Mouse (Mus musculus): ENCODE results near the gene Lmcd1. TPM values are rescaled to one million over a fixed set of nuclear protein-coding genes. Genes with fewer than 3 reads are reported as not detected.

The Lmcd1 gene
- polyA plus RNA-seq, 1 experiment from 2014 or later, result 8.4 TPM

GRCm38 (mm10) chr6:112295269-112295668, 21.7 kb downstream of the Lmcd1 start:
- H3K4me1 ChIP-seq (replicated peaks; ENCODE audit: control insufficient read depth, insufficient read depth, low read length), result no peaks in the 10 kb centered on the region
- no peak overlapping the region for H3K4me2 ChIP-seq (replicated peaks; ENCODE audit: low read depth, low read length)
- H3K9ac ChIP-seq (ENCODE audit: low read depth, low read length), result no peak overlapping the region
- H3K9me3 ChIP-seq (ENCODE audit: control insufficient read depth, low read length), result no peaks in the 10 kb centered on the region
- DNase-seq (ENCODE audit: low spot score) (no peak), ATAC-seq (ENCODE audit: low FRiP score) (no peak)
- H3K27ac ChIP-seq (ENCODE audit: low read depth, low read length), result no peak overlapping the region
- no peak overlapping the region for H3K4me3 ChIP-seq (ENCODE audit: low read depth, low read length)
- no peaks in the 10 kb centered on the region for H3K36me3 ChIP-seq (ENCODE audit: control insufficient read depth, insufficient read depth, low read length)
- WGBS, result 75% methylated on average over 3 of the region's 3 CpGs
- H3K27me3 ChIP-seq (ENCODE audit: control insufficient read depth, insufficient read depth, low read length), result no peaks in the 10 kb centered on the region

- H3K27ac ChIP-seq (ENCODE audit: low read depth, low read length), result no peak overlapping the region
These were observed 26.6 kb downstream of the Lmcd1 start for GRCm38 (mm10) chr6:112300146-112300545.

DNA sequence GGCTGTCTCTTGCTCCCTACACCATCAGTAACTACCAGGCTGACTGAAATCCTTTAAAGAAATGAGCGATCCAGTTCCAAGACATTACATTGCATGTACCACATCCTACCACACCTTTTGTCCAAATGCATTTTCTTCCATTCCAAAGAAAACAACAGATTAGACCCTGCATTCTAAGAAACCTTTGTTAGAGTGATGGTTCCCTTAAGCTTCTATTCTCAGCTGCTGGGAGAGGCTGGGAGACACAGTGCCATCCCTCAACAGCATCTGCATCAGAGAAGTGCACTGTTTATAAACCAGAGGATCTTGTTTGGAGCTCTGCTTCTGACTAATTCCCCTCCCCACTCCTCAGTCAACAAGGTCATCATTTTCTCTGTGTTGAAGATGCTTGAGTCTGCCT, 27.1 kb downstream of the Lmcd1 start:
- no peak for ATAC-seq (ENCODE audit: low FRiP score)
- no peak overlapping the region for H3K9ac ChIP-seq (ENCODE audit: low read depth, low read length)
- 89% methylated on average over 1 of the region's 1 CpGs for WGBS

More at GRCm38 (mm10) chr6:112300146-112300545, 26.6 kb downstream of the Lmcd1 start:
- Histone ChIP-seq H3K4me1 (replicated peaks; ENCODE audit: control insufficient read depth, insufficient read depth, low read length) (no peaks in the 10 kb centered on the region), H3K4me2 (replicated peaks; ENCODE audit: low read depth, low read length) (no peak overlapping the region), H3K9ac (ENCODE audit: low read depth, low read length) (no peak overlapping the region), H3K27me3 (ENCODE audit: control insufficient read depth, insufficient read depth, low read length) (no peaks in the 10 kb centered on the region), H3K36me3 (ENCODE audit: control insufficient read depth, insufficient read depth, low read length) (no peaks in the 10 kb centered on the region), H3K4me3 (ENCODE audit: low read depth, low read length) (no peak overlapping the region), H3K9me3 (ENCODE audit: control insufficient read depth, low read length) (no peaks in the 10 kb centered on the region)
- ATAC-seq (ENCODE audit: low FRiP score) (no peak), DNase-seq (ENCODE audit: low spot score) (no peak)
- 87% methylated on average over 7 of the region's 7 CpGs for WGBS

DNA sequence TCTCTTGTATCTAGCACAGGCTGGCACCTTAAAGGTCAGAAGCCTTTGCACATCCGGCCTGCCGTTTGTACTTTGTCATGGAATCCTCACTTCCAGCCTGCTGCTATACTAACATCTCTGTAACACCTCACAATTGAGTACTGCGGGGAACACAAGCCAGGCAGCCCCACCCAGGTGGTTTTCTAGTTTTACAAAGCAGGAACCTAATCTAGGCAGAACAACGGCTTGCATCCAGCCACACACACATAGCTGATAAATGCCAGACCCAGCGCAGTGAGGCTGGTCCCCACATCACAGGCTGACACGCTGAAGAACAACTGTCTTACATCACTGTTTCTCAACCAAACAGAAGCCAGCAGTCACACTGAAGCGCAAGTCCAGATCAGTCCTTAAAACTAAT, 28.7 kb downstream of the Lmcd1 start:
- no peak for ATAC-seq (ENCODE audit: low FRiP score)
- Histone ChIP-seq H3K27ac (ENCODE audit: low read depth, low read length) (no peak overlapping the region), H3K9me3 (ENCODE audit: control insufficient read depth, low read length) (no peaks in the 10 kb centered on the region), H3K36me3 (ENCODE audit: control insufficient read depth, insufficient read depth, low read length) (no peaks in the 10 kb centered on the region), H3K9ac (ENCODE audit: low read depth, low read length) (no peak overlapping the region), H3K27me3 (ENCODE audit: control insufficient read depth, insufficient read depth, low read length) (no peaks in the 10 kb centered on the region), H3K4me1 (replicated peaks; ENCODE audit: control insufficient read depth, insufficient read depth, low read length) (no peaks in the 10 kb centered on the region), H3K4me3 (ENCODE audit: low read depth, low read length) (no peak overlapping the region), H3K4me2 (replicated peaks; ENCODE audit: low read depth, low read length) (no peak overlapping the region)
- DNase-seq (ENCODE audit: low spot score), result no peak
- 83% methylated on average over 7 of the region's 7 CpGs for WGBS

More for the DNA sequence above, 27.1 kb downstream of the Lmcd1 start:
- no peak overlapping the region for H3K4me3 ChIP-seq (ENCODE audit: low read depth, low read length)
- DNase-seq (ENCODE audit: low spot score), result no peak
- no peaks in the 10 kb centered on the region for H3K27me3 ChIP-seq (ENCODE audit: control insufficient read depth, insufficient read depth, low read length)
- H3K27ac ChIP-seq (ENCODE audit: low read depth, low read length), result no peak overlapping the region
- no peaks in the 10 kb centered on the region for H3K36me3 ChIP-seq (ENCODE audit: control insufficient read depth, insufficient read depth, low read length)
- H3K4me2 ChIP-seq (replicated peaks; ENCODE audit: low read depth, low read length), result no peak overlapping the region
- no peaks in the 10 kb centered on the region for H3K9me3 ChIP-seq (ENCODE audit: control insufficient read depth, low read length)
- no peaks in the 10 kb centered on the region for H3K4me1 ChIP-seq (replicated peaks; ENCODE audit: control insufficient read depth, insufficient read depth, low read length)

GRCm38 (mm10) chr6:112302814-112303383, 29.3 kb downstream of the Lmcd1 start:
- no peaks in the 10 kb centered on the region for H3K27me3 ChIP-seq (ENCODE audit: control insufficient read depth, insufficient read depth, low read length)
- H3K27ac ChIP-seq (ENCODE audit: low read depth, low read length), result no peak overlapping the region
- H3K4me1 ChIP-seq (replicated peaks; ENCODE audit: control insufficient read depth, insufficient read depth, low read length), result no peaks in the 10 kb centered on the region
- 82% methylated on average over 9 of the region's 9 CpGs for WGBS
- no peak overlapping the region for H3K4me3 ChIP-seq (ENCODE audit: low read depth, low read length)
- H3K9me3 ChIP-seq (ENCODE audit: control insufficient read depth, low read length), result no peaks in the 10 kb centered on the region
- no peak for ATAC-seq (ENCODE audit: low FRiP score)
- no peak overlapping the region for H3K4me2 ChIP-seq (replicated peaks; ENCODE audit: low read depth, low read length)
- no peak overlapping the region for H3K9ac ChIP-seq (ENCODE audit: low read depth, low read length)
- H3K36me3 ChIP-seq (ENCODE audit: control insufficient read depth, insufficient read depth, low read length), result no peaks in the 10 kb centered on the region
- DNase-seq (ENCODE audit: low spot score), result no peak

DNA sequence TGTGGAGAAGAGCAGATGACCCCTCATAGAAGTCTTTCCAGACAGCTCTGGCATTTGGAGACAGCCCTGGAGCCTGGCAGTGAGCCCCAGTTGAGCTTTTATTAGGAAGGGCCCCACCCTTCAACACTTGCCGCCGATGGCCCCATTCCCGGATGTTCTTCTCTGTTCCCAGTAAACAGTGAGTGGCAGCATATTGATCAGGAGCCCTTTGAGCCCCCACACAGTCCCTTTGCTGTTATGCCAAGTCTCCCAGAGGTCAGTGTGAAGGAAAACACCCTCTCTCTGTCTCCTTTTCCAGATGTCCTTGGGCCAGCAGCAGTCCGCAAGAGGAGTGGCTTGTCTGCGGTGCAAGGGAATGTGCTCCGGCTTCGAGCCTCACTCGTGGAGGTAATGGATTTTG, 31.2 kb downstream of the Lmcd1 start:
- H3K36me3 ChIP-seq (ENCODE audit: control insufficient read depth, insufficient read depth, low read length), result no peaks in the 10 kb centered on the region
- 76% methylated on average over 8 of the region's 8 CpGs for WGBS

GRCm38 (mm10) chr6:112309330-112309938, 35.9 kb downstream of the Lmcd1 start:
- Histone ChIP-seq H3K27ac (ENCODE audit: low read depth, low read length) (no peak overlapping the region), H3K27me3 (ENCODE audit: control insufficient read depth, insufficient read depth, low read length) (no peaks in the 10 kb centered on the region), H3K9me3 (ENCODE audit: control insufficient read depth, low read length) (no peaks in the 10 kb centered on the region), H3K4me1 (replicated peaks; ENCODE audit: control insufficient read depth, insufficient read depth, low read length) (no peaks in the 10 kb centered on the region), H3K9ac (ENCODE audit: low read depth, low read length) (no peak overlapping the region), H3K4me3 (ENCODE audit: low read depth, low read length) (no peak overlapping the region), H3K4me2 (replicated peaks; ENCODE audit: low read depth, low read length) (no peak overlapping the region), H3K36me3 (ENCODE audit: control insufficient read depth, insufficient read depth, low read length) (no peaks in the 10 kb centered on the region)
- DNase-seq (ENCODE audit: low spot score) (no peak), ATAC-seq (ENCODE audit: low FRiP score) (no peak)
- 71% methylated on average over 6 of the region's 6 CpGs for WGBS

More for the DNA sequence above, 31.2 kb downstream of the Lmcd1 start:
- Histone ChIP-seq H3K4me3 (ENCODE audit: low read depth, low read length) (no peak overlapping the region), H3K9me3 (ENCODE audit: control insufficient read depth, low read length) (no peaks in the 10 kb centered on the region), H3K9ac (ENCODE audit: low read depth, low read length) (no peak overlapping the region), H3K4me2 (replicated peaks; ENCODE audit: low read depth, low read length) (no peak overlapping the region), H3K4me1 (replicated peaks; ENCODE audit: control insufficient read depth, insufficient read depth, low read length) (no peaks in the 10 kb centered on the region), H3K27ac (ENCODE audit: low read depth, low read length) (no peak overlapping the region), H3K27me3 (ENCODE audit: control insufficient read depth, insufficient read depth, low read length) (no peaks in the 10 kb centered on the region)
- ATAC-seq (ENCODE audit: low FRiP score), result no peak
- DNase-seq (ENCODE audit: low spot score), result no peak

- Histone ChIP-seq H3K4me3 (ENCODE audit: low read depth, low read length) (no peak overlapping the region), H3K9ac (ENCODE audit: low read depth, low read length) (no peak overlapping the region), H3K4me2 (replicated peaks; ENCODE audit: low read depth, low read length) (no peak overlapping the region), H3K27ac (ENCODE audit: low read depth, low read length) (no peak overlapping the region), H3K36me3 (ENCODE audit: control insufficient read depth, insufficient read depth, low read length) (no peaks in the 10 kb centered on the region), H3K27me3 (ENCODE audit: control insufficient read depth, insufficient read depth, low read length) (no peaks in the 10 kb centered on the region), H3K9me3 (ENCODE audit: control insufficient read depth, low read length) (no peaks in the 10 kb centered on the region), H3K4me1 (replicated peaks; ENCODE audit: control insufficient read depth, insufficient read depth, low read length) (no peaks in the 10 kb centered on the region)
- WGBS, result 46% methylated on average over 4 of the region's 4 CpGs
- DNase-seq (ENCODE audit: low spot score) (no peak), ATAC-seq (ENCODE audit: low FRiP score) (no peak)
These were observed 37.8 kb downstream of the Lmcd1 start for GRCm38 (mm10) chr6:112311385-112311784.

DNA sequence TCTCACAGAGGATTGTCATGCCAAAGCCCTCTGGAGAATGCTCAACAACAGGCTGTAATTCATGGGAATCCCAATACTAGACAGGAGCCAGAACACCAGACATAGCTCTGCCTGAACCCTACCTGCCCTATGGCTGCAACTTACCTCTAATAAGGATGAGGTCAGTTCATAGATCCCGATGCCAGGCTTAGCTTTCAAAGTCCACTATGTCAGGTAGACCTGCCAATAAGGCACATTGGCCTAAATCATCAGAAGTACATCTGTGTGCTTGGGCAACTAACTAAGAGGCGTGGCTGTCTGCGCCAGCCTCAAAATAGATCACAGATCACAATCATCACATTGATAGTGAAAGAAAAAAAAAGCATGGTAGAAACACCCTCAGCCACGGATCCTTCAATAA, 45.9 kb downstream of the Lmcd1 start:
- no peak for ATAC-seq (ENCODE audit: low FRiP score)
- Histone ChIP-seq H3K4me1 (replicated peaks; ENCODE audit: control insufficient read depth, insufficient read depth, low read length) (no peaks in the 10 kb centered on the region), H3K4me3 (ENCODE audit: low read depth, low read length) (no peak overlapping the region), H3K27me3 (ENCODE audit: control insufficient read depth, insufficient read depth, low read length) (no peaks in the 10 kb centered on the region), H3K4me2 (replicated peaks; ENCODE audit: low read depth, low read length) (no peak overlapping the region), H3K9ac (ENCODE audit: low read depth, low read length) (no peak overlapping the region), H3K27ac (ENCODE audit: low read depth, low read length) (no peak overlapping the region), H3K36me3 (ENCODE audit: control insufficient read depth, insufficient read depth, low read length) (no peaks in the 10 kb centered on the region), H3K9me3 (ENCODE audit: control insufficient read depth, low read length) (no peaks in the 10 kb centered on the region)
- 89% methylated on average over 4 of the region's 4 CpGs for WGBS
- DNase-seq (ENCODE audit: low spot score), result no peak
